Mouse (Mus musculus) liver, adult 2 months (tissue): ENCODE measurements around the gene Mrps11. TPM values are rescaled to one million over a fixed set of nuclear protein-coding genes. Genes with fewer than 3 reads are reported as not detected.

Experiments
- DNase-seq: peaks from one replicate; pipeline ENCODE4 v3.0.0-alpha.2; 2011; ENCODE audit warnings: low read depth, low spot score; ENCODE audit errors: extremely low read depth
- H3K27ac ChIP-seq: fragments of 200-500 bp; replicated peaks from 2 replicates; pipeline ENCODE4 v1.5.1; 2012; ENCODE audit warnings: low read depth, mild to moderate bottlenecking, control low read depth, inconsistent platforms, low read length; ENCODE audit not compliant: insufficient read depth
- H3K27me3 ChIP-seq: fragments of 200-500 bp; 2 replicates; pipeline ENCODE4 v1.6.1; 2012; ENCODE audit warnings: mild to moderate bottlenecking, moderate library complexity, low read length, inconsistent platforms; ENCODE audit not compliant: control insufficient read depth, insufficient read depth
- H3K36me3 ChIP-seq: fragments of 200-500 bp; 2 replicates; pipeline ENCODE4 v1.6.1; 2012; ENCODE audit warnings: low read length, inconsistent platforms; ENCODE audit not compliant: control insufficient read depth, insufficient read depth
- H3K4me1 ChIP-seq: fragments of 200-500 bp; 2 replicates; pipeline ENCODE4 v1.6.1; 2011; ENCODE audit warnings: low read length; ENCODE audit not compliant: control insufficient read depth, insufficient read depth
- H3K4me3 ChIP-seq: fragments of 200-500 bp; 2 replicates; pipeline ENCODE4 v1.5.1; 2011; ENCODE audit warnings: low read depth, mild to moderate bottlenecking, control low read depth, low read length, moderate library complexity; ENCODE audit not compliant: insufficient read depth
- H3K79me2 ChIP-seq: fragments of 200-500 bp; 2 replicates; pipeline ENCODE4 v1.6.1; 2012; ENCODE audit warnings: inconsistent platforms, mild to moderate bottlenecking, low read length, moderate library complexity; ENCODE audit not compliant: control insufficient read depth, insufficient read depth
- H3K9ac ChIP-seq: fragments of 200-500 bp; 2 replicates; pipeline ENCODE4 v1.6.1; 2012; ENCODE audit warnings: low read depth, mild to moderate bottlenecking, control low read depth, inconsistent platforms, low read length
- CTCF ChIP-seq: fragments of 200-500 bp; IDR thresholded peaks from 2 replicates; pipeline ENCODE4 v1.5.1; 2011; ENCODE audit warnings: low read depth, low read length, control low read depth
- POLR2A ChIP-seq: fragments of 200-500 bp; IDR thresholded peaks from 2 replicates; pipeline ENCODE4 v1.6.1; 2011; ENCODE audit warnings: low read length, control low read depth; ENCODE audit not compliant: insufficient read depth; ENCODE audit errors: extremely low read depth
- WGBS: fragments of 180-500 bp; shearing (Covaris S2); methylation state at CpG from one replicate; pipeline ENCODE4 v1.1.7; 2018; 5-methylcytosine and 5-hydroxymethylcytosine counted together
- polyA plus RNA-seq: library from polyadenylated mRNA; depleted of rRNA; stranded (reverse); fragments of >200 nt; gene quantifications from 2 replicates; pipeline ENCODE4 v1.2.3, GENCODE M21; 2012
- total RNA-seq: library from RNA; depleted of rRNA; stranded (reverse); fragments of >200 nt; gene quantifications from 2 replicates; pipeline ENCODE4 v1.2.3, GENCODE M21; 2014

Mrps11 gene
- total and polyA plus RNA-seq, 2 experiments = 27.0 to 35.4 TPM

DNA sequence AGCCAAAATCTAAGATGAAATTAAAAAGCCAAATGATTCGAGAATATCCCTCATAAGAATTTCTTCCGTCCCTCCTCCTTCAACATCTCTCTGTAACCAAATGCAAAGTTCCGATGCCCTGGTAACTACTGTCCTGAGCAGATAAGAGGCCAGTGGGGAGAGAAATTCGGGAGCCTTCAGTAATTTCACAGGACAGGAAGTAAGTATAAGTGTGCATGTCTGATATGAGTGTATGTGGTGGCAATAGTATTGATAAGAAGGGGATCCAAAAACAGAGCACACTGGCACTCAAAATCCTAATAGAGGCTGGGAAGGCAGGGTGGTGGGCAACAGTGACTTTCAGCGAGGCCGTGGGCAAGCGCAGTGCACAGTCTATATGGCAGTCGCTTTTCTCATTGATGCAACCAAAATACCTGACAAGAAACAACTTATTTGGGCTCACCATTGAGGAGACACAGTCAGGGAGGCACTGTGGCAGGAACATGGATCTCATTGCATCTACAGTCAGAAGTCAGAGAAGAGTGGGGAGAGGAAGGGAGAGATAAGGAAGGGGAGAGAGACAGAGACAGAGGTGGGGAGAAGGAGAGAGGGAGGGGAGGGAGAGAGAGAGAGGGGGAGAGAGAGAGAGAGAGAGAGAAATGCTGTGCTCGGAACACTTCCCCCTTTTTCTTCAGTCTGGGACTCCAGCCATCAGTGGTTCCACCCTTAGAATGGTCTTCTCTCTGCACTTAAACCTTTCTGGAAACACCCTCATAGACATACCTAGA, 17.0 kb downstream of the Mrps11 start:
- no peak for DNase-seq
- Histone ChIP-seq H3K4me1 (peaks cover 9% of the 10 kb centered on the region; the same call in 1 of the 2 replicates), H3K9ac (no peak overlapping the region), H3K36me3 (no peaks in the 10 kb centered on the region), H3K4me3 (no peak overlapping the region), H3K79me2 (no peaks in the 10 kb centered on the region), H3K27ac (no peak overlapping the region), H3K27me3 (no peaks in the 10 kb centered on the region)
- TF ChIP-seq CTCF = no peak
- no peak for TF ChIP-seq POLR2A
- 75% methylated on average over 9 of the region's 9 CpGs for WGBS

DNA sequence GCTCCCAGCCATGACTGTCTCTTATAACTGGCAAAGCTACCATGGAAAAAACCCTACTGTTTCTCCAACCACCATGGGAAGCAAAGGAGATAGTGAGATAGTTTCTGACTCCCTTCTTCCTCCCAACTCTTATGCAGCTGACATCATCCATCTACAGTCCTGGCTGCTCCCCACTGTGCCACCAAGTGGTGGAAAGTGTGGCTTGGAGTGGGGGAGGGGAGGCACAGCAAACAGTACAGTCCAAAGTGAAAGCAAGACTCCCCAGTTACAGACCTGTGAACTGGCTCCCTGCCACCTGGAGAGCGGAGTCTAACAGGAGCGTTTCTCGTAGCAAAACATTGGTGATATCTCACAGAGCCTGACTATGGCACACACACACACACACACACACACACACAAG, 20.9 kb downstream of the Mrps11 start:
- WGBS = 23% methylated on average over 3 of the region's 3 CpGs
- Histone ChIP-seq H3K79me2 (no peaks in the 10 kb centered on the region), H3K4me1 (peaks cover 9% of the 10 kb centered on the region; the same call in 1 of the 2 replicates), H3K27me3 (no peaks in the 10 kb centered on the region), H3K36me3 (no peaks in the 10 kb centered on the region), H3K9ac (0 out of 2 replicates have a peak overlapping the region, but pooled peaks have one; percentile 18), H3K27ac (no peak overlapping the region), H3K4me3 (no peak overlapping the region)
- DNase-seq = peak; percentile 81
- TF ChIP-seq POLR2A = no peak
- peak; percentile 66 for TF ChIP-seq CTCF

DNA sequence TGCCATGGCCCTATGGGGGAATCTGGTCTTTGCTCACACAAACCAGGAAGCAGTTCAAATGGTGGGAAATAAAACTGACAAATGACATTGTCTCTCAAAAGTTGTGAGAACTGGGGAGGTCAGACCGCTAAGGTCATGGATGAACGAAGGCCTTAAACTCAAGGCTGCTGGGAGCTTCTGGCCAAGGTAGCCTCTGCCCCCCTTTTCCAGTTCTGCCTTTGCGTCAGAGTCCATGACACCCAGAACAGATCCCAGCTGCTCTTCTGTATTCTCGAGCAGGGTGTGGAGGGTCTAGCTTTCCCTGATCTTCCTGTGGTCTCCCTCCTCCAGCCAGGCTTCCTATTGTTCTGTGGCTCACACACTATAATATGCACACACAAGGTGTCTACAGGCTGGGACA, 24.3 kb downstream of the Mrps11 start:
- Histone ChIP-seq H3K27ac (no peak overlapping the region), H3K27me3 (no peaks in the 10 kb centered on the region), H3K36me3 (no peaks in the 10 kb centered on the region), H3K79me2 (no peaks in the 10 kb centered on the region), H3K4me1 (peaks cover 9% of the 10 kb centered on the region; the same call in 1 of the 2 replicates), H3K9ac (no peak overlapping the region), H3K4me3 (no peak overlapping the region)
- 85% methylated on average over 4 of the region's 4 CpGs for WGBS
- DNase-seq = no peak
- no peak for TF ChIP-seq POLR2A
- no peak for TF ChIP-seq CTCF

DNA sequence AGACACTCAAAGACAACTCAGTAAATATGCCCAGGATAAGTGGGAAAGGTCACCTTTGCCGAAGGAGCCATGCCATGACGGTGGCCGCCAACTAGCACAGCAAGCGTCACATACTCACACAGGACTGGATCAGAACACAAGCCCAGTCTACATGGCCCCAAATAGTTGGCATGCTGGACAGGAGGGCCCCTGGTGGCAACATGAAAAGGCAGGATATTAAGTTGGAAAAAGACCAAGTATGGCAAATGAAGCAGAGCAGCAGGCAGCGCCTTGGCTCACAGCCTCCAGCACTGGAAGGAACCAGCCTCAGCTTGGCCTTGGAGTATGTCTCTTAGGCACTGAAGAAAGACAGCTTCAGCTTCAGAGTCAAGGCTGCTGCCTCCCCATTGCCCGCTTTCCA, 30.9 kb downstream of the Mrps11 start:
- Histone ChIP-seq H3K27me3 (no peaks in the 10 kb centered on the region), H3K79me2 (no peaks in the 10 kb centered on the region), H3K4me3 (no peak overlapping the region), H3K4me1 (no peaks in the 10 kb centered on the region), H3K9ac (no peak overlapping the region), H3K27ac (no peak overlapping the region), H3K36me3 (no peaks in the 10 kb centered on the region)
- no peak for DNase-seq
- WGBS = 93% methylated on average over 6 of the region's 6 CpGs
- no peak for TF ChIP-seq POLR2A
- TF ChIP-seq CTCF = no peak

DNA sequence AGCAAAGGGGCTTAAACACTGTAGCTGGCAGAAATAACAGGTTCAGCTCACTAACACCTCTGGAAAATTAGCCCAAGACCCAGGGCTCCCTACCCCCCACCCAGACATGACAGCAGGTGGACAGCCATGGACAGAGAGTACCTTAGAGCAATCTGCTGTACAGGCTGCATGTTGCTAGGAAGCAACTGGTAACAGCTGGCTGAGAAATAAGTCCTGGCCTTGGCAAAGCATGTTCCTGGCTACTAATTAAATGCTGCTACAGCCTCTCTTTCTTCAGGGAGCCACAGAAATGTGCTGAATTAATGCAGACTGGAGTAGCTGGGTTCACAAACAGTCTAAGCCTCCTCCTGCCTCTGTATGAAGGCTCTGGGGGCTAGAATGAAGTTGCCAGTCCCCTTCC, 31.8 kb downstream of the Mrps11 start:
- no peak for TF ChIP-seq POLR2A
- no peak for TF ChIP-seq CTCF
- no peak overlapping the region for H3K4me3 ChIP-seq
- no peak for DNase-seq
- H3K4me1 ChIP-seq = no peaks in the 10 kb centered on the region
- no peak overlapping the region for H3K9ac ChIP-seq
- H3K27ac ChIP-seq = no peak overlapping the region
- H3K27me3 ChIP-seq = no peaks in the 10 kb centered on the region
- no peaks in the 10 kb centered on the region for H3K36me3 ChIP-seq
- H3K79me2 ChIP-seq = no peaks in the 10 kb centered on the region

DNA sequence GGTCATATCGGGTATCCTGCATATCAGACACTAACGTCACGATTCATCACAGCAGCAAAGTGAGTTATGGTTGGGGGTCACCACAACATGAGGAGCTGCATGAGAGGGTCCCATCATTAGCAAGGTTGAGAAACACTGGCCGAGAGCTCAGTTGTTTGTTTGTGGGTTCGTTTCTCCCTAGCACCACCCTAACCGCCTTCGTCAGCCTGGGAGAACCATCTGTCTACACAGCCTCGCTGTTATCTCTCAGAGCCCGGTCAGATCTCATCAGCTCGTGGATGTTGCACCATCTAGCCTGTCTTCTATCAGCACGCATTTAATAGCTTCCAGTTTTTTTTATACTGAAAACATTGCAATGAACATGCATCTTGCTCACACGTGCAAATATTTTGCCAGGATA, 35.4 kb downstream of the Mrps11 start:
- no peaks in the 10 kb centered on the region for H3K79me2 ChIP-seq
- no peaks in the 10 kb centered on the region for H3K27me3 ChIP-seq
- H3K27ac ChIP-seq = no peak overlapping the region
- WGBS = 73% methylated on average over 12 of the region's 12 CpGs
- H3K9ac ChIP-seq = no peak overlapping the region
- no peak overlapping the region for H3K4me3 ChIP-seq
- TF ChIP-seq POLR2A = no peak
- no peak for TF ChIP-seq CTCF
- H3K4me1 ChIP-seq = no peaks in the 10 kb centered on the region
- no peak for DNase-seq
- H3K36me3 ChIP-seq = peaks cover 3% of the 10 kb centered on the region; the same call in 1 of the 2 replicates
